Mouse (Mus musculus) brown adipose tissue, adult 24 weeks (tissue): ENCODE results near the gene Ms4a14. TPM values are rescaled to one million over a fixed set of nuclear protein-coding genes. Genes with fewer than 3 reads are reported as not detected.
"Not testable (repeated sequence)": the region's sequence is repeated elsewhere in the genome, so short reads cannot be mapped to it uniquely, and the experiment has no call there.

Experiments used
- H3K27ac ChIP-seq: fragments of 200-500 bp; replicated peaks from 2 replicates; pipeline ENCODE4 v1.5.1; 2012; ENCODE audit warnings: low read depth, mild to moderate bottlenecking, low read length
- H3K4me1 ChIP-seq: fragments of 200-500 bp; 2 replicates; pipeline ENCODE4 v1.6.1; 2012; ENCODE audit warnings: low read length, mixed read lengths; ENCODE audit not compliant: control insufficient read depth, insufficient read depth, insufficient read length
- H3K4me3 ChIP-seq: fragments of 200-500 bp; 2 replicates; pipeline ENCODE4 v1.5.1; 2012; ENCODE audit warnings: low read depth, mild to moderate bottlenecking, low read length, moderate library complexity; ENCODE audit not compliant: insufficient read depth
- polyA plus RNA-seq: library from polyadenylated mRNA; stranded (reverse); fragments of >200 nt; gene quantifications from 2 replicates; pipeline ENCODE4 v1.2.4, GENCODE M21; 2012; ENCODE audit not compliant: missing spikeins, insufficient read depth, insufficient read length

Gene Ms4a14
- 0.38 and 0.59 TPM in 2 replicates for polyA plus RNA-seq

DNA sequence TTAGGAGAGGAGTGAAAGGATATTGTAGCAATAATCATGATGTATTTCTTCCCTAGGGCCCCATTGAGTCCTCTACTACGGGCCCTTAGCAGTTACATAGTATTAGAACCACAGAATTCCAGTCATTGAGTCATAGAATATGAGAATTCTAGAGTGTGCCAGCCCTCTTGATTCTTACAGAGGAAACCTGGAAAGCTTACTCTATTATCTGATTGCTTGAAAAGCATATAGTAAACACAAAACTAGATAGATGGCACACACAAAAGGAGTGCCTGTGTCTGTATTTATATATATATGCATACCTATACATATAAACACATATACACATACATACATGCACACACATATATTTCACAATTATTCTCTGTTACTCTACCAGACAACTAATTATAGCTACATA is at the start of gene Ms4a14:
TSS of gene Ms4a14 (minus strand) at position 101 of the 400 bp plus-strand sequence.
- Histone ChIP-seq H3K4me3 (no peak within 1 kb of the TSS), H3K4me1 (no peaks in the 10 kb centered on the region), H3K27ac (no peak within 1 kb of the TSS)

GRCm38 (mm10) chr19:11362002-11362401 is 47.7 kb upstream of the Ms4a14 start:
- no peaks in the 10 kb centered on the region for H3K4me1 ChIP-seq
- H3K27ac ChIP-seq = no peak overlapping the region
- no peak overlapping the region for H3K4me3 ChIP-seq

DNA sequence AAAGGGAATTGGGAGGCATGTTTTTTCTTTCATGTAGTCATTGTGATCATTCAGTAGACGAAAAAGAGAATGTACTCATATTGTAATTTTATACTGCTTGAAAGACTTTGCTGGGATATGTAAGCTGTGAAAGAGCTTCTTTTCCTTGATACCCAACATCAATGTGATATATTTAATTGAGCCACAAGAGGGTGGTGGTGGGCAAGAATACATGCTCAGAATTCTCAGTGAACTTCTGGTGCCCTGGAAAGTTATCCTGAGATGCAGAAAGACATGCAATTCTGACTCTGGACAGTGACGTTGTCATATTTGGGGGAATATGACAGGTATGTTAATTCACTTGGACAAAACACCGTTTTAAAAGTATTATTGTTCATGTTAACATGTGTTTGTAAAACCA is 45.9 kb upstream of the Ms4a14 start:
- no peak overlapping the region for H3K4me3 ChIP-seq
- H3K4me1 ChIP-seq = no peaks in the 10 kb centered on the region
- H3K27ac ChIP-seq = no peak overlapping the region

DNA sequence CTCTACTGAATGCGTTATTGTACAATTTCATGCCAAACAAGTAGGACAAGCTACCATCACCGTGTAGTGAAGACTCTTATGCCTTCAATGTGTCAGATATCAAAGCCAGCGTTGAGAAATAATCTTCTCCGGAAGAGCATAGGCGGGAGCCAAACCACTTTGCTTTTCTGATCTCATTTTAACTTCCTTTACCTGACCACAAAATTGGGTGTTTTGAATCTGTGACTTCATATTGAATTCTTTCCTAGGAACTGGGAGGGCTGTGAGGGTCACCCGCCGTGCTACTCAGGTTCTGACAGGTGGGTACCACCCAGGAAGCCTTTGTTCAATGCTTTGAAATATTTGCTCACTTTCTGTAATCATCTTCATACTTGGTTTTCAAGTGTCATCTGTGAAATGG is 41.5 kb upstream of the Ms4a14 start:
- H3K4me1 ChIP-seq = no peaks in the 10 kb centered on the region
- H3K27ac ChIP-seq = no peak overlapping the region
- H3K4me3 ChIP-seq = no peak overlapping the region

- Histone ChIP-seq H3K27ac (no peak overlapping the region), H3K4me3 (no peak overlapping the region), H3K4me1 (no peaks in the 10 kb centered on the region)
These were observed 37.6 kb upstream of the Ms4a14 start for GRCm38 (mm10) chr19:11351878-11352277.

GRCm38 (mm10) chr19:11349698-11350481 is 35.6 kb upstream of the Ms4a14 start:
- H3K4me1 ChIP-seq = no peaks in the 10 kb centered on the region
- H3K27ac ChIP-seq = peak overlapping the region; percentile 34; the same call in 1 of the 2 replicates
- no peak overlapping the region for H3K4me3 ChIP-seq

GRCm38 (mm10) chr19:11343992-11344391 is 29.7 kb upstream of the Ms4a14 start:
- Histone ChIP-seq H3K4me3 (no peak overlapping the region), H3K4me1 (no peaks in the 10 kb centered on the region), H3K27ac (no peak overlapping the region)

- no peak overlapping the region for H3K4me3 ChIP-seq
- no peaks in the 10 kb centered on the region for H3K4me1 ChIP-seq
- H3K27ac ChIP-seq = no peak overlapping the region; the same call in 1 of the 2 replicates
These were observed 28.9 kb upstream of the Ms4a14 start for GRCm38 (mm10) chr19:11343147-11343546.

- H3K4me3 ChIP-seq = peak within 1 kb of the TSS; percentile 30; the same call in 1 of the 2 replicates
- no peaks in the 10 kb centered on the region for H3K4me1 ChIP-seq
- peak within 1 kb of the TSS; percentile 65 for H3K27ac ChIP-seq
These were observed 21.7 kb upstream of the Ms4a14 start, which contains the start of gene Ms4a7 for GRCm38 (mm10) chr19:11335932-11336331. Ms4a7 (minus strand) TSS chr19:11336146.

DNA sequence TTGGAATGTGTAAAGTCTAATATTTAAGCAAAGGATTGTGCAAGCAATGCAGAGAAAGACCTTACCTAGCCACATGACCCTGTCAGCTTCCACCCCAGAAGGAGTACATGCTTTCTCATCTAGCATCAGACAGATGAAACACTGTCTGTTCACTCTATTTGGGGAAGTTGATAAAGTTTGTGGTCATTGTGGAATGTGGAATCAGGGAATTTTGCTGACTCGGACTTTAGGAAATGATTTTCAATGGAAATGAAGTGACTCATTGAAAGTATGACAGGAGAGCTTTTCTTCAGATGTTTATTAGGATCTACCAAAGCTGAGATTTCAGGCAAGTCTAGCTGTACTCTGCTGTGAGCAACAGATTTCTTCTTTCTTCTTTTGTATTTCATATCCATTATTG is 6.9 kb upstream of the Ms4a14 start:
- no peak overlapping the region for H3K27ac ChIP-seq
- no peak overlapping the region for H3K4me3 ChIP-seq
- no peaks in the 10 kb centered on the region for H3K4me1 ChIP-seq

GRCm38 (mm10) chr19:11316786-11317185 is 2.5 kb upstream of the Ms4a14 start:
- H3K4me1 ChIP-seq = no peaks in the 10 kb centered on the region
- no peak overlapping the region for H3K27ac ChIP-seq
- H3K4me3 ChIP-seq = no peak overlapping the region

GRCm38 (mm10) chr19:11308888-11309287 is 5.4 kb downstream of the Ms4a14 start:
- Histone ChIP-seq H3K4me1 (no peaks in the 10 kb centered on the region), H3K27ac (no peak overlapping the region), H3K4me3 (no peak overlapping the region)

DNA sequence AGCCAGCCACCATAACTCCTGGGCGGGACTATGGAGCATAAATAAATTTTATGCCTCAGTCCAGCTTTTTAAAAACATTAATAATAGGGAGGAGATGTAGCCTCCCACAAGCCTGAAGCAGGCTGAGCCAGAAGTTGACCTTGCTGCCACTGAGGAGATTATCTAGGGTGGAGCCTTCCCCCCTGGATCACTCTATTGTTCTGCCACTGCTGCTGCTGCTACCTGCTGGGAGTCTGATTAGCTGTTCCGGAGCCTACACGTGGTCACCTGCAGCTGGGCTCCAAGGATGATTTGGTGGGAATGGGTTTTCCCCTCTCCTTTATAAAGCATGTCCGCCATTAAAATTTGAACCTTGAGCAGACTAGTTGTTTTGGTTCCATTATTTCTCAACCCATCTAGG is 14.7 kb downstream of the Ms4a14 start:
- H3K4me3 ChIP-seq, H3K4me1 ChIP-seq, H3K27ac ChIP-seq: not testable (repeated sequence)

GRCm38 (mm10) chr19:11298939-11299338 is 15.3 kb downstream of the Ms4a14 start:
- Histone ChIP-seq H3K4me1 (no peaks in the 10 kb centered on the region), H3K4me3 (no peak overlapping the region), H3K27ac (no peak overlapping the region)

DNA sequence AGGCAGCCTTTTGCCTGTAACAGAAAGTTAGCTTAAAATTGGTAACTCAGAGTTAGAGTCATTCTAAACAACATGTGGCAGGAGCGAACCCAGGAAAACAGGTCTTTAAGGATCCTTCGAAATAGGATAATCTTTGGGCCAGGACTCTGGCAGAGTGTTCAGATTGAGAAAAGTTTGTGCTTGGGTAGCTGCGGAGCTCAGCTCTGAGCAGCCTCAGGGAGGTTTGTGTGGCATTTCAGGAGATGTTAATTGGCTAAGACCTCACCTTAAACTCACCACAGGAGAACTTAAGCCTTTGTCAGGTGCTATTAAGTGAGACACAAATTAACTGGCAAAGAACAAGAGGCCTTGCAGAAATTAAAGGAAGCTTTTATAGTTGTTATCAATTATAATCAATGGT is 20.6 kb downstream of the Ms4a14 start:
- H3K4me3 ChIP-seq, H3K27ac ChIP-seq, H3K4me1 ChIP-seq: not testable (repeated sequence)

GRCm38 (mm10) chr19:11292990-11293389 is 21.3 kb downstream of the Ms4a14 start:
- peak overlapping the region; percentile 53 for H3K27ac ChIP-seq
- H3K4me3 ChIP-seq = peak overlapping the region; percentile 54
- no peaks in the 10 kb centered on the region for H3K4me1 ChIP-seq
